Mouse (Mus musculus): ENCODE data around the gene Sdhaf2. TPM values are rescaled to one million over a fixed set of nuclear protein-coding genes. Genes with fewer than 3 reads are reported as not detected.

The Sdhaf2 gene
- polyA plus RNA-seq, 1 experiment from 2014 or later: 68.1 TPM

GRCm38 (mm10) chr19:10557001-10557400, 31.1 kb upstream of the Sdhaf2 start:
- DNase-seq (ENCODE audit: low spot score) (no peak), ATAC-seq (ENCODE audit: insufficient read depth, low FRiP score, low TSS enrichment) (no peak)
- 91% methylated on average over 2 of the region's 2 CpGs for WGBS
- H3K4me2 ChIP-seq (ENCODE audit: low read depth): no peak overlapping the region
- H3K27me3 ChIP-seq (ENCODE audit: control insufficient read depth, insufficient read depth, low read length): no peaks in the 10 kb centered on the region
- no peak overlapping the region for H3K4me3 ChIP-seq (ENCODE audit: low read depth, low read length)
- H3K4me1 ChIP-seq (ENCODE audit: control insufficient read depth, insufficient read depth, low read length): peaks cover 5% of the 10 kb centered on the region; the same call in 1 of the 2 replicates
- no peaks in the 10 kb centered on the region for H3K9me3 ChIP-seq (ENCODE audit: control insufficient read depth, low read length)
- no peaks in the 10 kb centered on the region for H3K36me3 ChIP-seq (ENCODE audit: control insufficient read depth, insufficient read depth, low read length)
- no peak overlapping the region for H3K27ac ChIP-seq (ENCODE audit: low read depth, low read length)
- no peak overlapping the region for H3K9ac ChIP-seq (ENCODE audit: low read length)

- Histone ChIP-seq H3K4me2 (ENCODE audit: low read depth) (peak within 1 kb of the TSS; percentile 63), H3K36me3 (ENCODE audit: control insufficient read depth, insufficient read depth, low read length) (peaks cover 3% of the 10 kb centered on the region; the same call in 1 of the 2 replicates), H3K27me3 (ENCODE audit: control insufficient read depth, insufficient read depth, low read length) (no peaks in the 10 kb centered on the region), H3K9ac (ENCODE audit: low read length) (peak within 1 kb of the TSS; percentile 58), H3K4me3 (ENCODE audit: low read depth, low read length) (peak within 1 kb of the TSS; percentile 59), H3K27ac (ENCODE audit: low read depth, low read length) (peak within 1 kb of the TSS; percentile 78), H3K9me3 (ENCODE audit: control insufficient read depth, low read length) (no peaks in the 10 kb centered on the region), H3K4me1 (ENCODE audit: control insufficient read depth, insufficient read depth, low read length) (peaks cover 5% of the 10 kb centered on the region; the same call in 1 of the 2 replicates)
- peak; percentile 86 for DNase-seq (ENCODE audit: low spot score)
- ATAC-seq (ENCODE audit: insufficient read depth, low FRiP score, low TSS enrichment): peak; percentile 98
- WGBS: 2% methylated on average over 41 of the region's 43 CpGs
These were observed 29.9 kb upstream of the Sdhaf2 start, which contains the start of gene Tmem216 for GRCm38 (mm10) chr19:10555624-10556510. TSS of gene Tmem216 (minus strand) at chr19:10556238.

GRCm38 (mm10) chr19:10539454-10539853, 13.5 kb upstream of the Sdhaf2 start:
- no peak for ATAC-seq (ENCODE audit: insufficient read depth, low FRiP score, low TSS enrichment)

GRCm38 (mm10) chr19:10530082-10530481, 4.1 kb upstream of the Sdhaf2 start:
- Histone ChIP-seq H3K4me2 (ENCODE audit: low read depth) (no peak overlapping the region), H3K4me3 (ENCODE audit: low read depth, low read length) (no peak overlapping the region), H3K27ac (ENCODE audit: low read depth, low read length) (no peak overlapping the region), H3K36me3 (ENCODE audit: control insufficient read depth, insufficient read depth, low read length) (peaks cover 10% of the 10 kb centered on the region), H3K4me1 (ENCODE audit: control insufficient read depth, insufficient read depth, low read length) (peaks cover 10% of the 10 kb centered on the region), H3K27me3 (ENCODE audit: control insufficient read depth, insufficient read depth, low read length) (no peaks in the 10 kb centered on the region), H3K9ac (ENCODE audit: low read length) (no peak overlapping the region), H3K9me3 (ENCODE audit: control insufficient read depth, low read length) (no peaks in the 10 kb centered on the region)
- ATAC-seq (ENCODE audit: insufficient read depth, low FRiP score, low TSS enrichment): no peak
- WGBS: 100% methylated on average over 1 of the region's 1 CpGs
- no peak for DNase-seq (ENCODE audit: low spot score)

More at GRCm38 (mm10) chr19:10539454-10539853, 13.5 kb upstream of the Sdhaf2 start:
- Histone ChIP-seq H3K27ac (ENCODE audit: low read depth, low read length) (no peak overlapping the region), H3K4me3 (ENCODE audit: low read depth, low read length) (no peak overlapping the region), H3K4me1 (ENCODE audit: control insufficient read depth, insufficient read depth, low read length) (no peaks in the 10 kb centered on the region), H3K4me2 (ENCODE audit: low read depth) (no peak overlapping the region), H3K36me3 (ENCODE audit: control insufficient read depth, insufficient read depth, low read length) (peaks cover 20% of the 10 kb centered on the region), H3K27me3 (ENCODE audit: control insufficient read depth, insufficient read depth, low read length) (no peaks in the 10 kb centered on the region), H3K9me3 (ENCODE audit: control insufficient read depth, low read length) (no peaks in the 10 kb centered on the region), H3K9ac (ENCODE audit: low read length) (no peak overlapping the region)
- WGBS: 94% methylated on average over 5 of the region's 5 CpGs
- DNase-seq (ENCODE audit: low spot score): no peak

- peak; percentile 92 for ATAC-seq (ENCODE audit: insufficient read depth, low FRiP score, low TSS enrichment)
- Histone ChIP-seq H3K4me3 (ENCODE audit: low read depth, low read length) (peak within 1 kb of the TSS; percentile 97), H3K9me3 (ENCODE audit: control insufficient read depth, low read length) (no peaks in the 10 kb centered on the region), H3K9ac (ENCODE audit: low read length) (peak within 1 kb of the TSS; percentile 98), H3K36me3 (ENCODE audit: control insufficient read depth, insufficient read depth, low read length) (peaks cover 2% of the 10 kb centered on the region), H3K27ac (ENCODE audit: low read depth, low read length) (peak within 1 kb of the TSS; percentile 97), H3K27me3 (ENCODE audit: control insufficient read depth, insufficient read depth, low read length) (no peaks in the 10 kb centered on the region), H3K4me2 (ENCODE audit: low read depth) (peak within 1 kb of the TSS; percentile 78), H3K4me1 (ENCODE audit: control insufficient read depth, insufficient read depth, low read length) (peaks cover 14% of the 10 kb centered on the region)
- under 1% methylated on average over 68 of the region's 93 CpGs for WGBS
- peak; percentile 94 for DNase-seq (ENCODE audit: low spot score)
These were observed 638 bp downstream of the Sdhaf2 start, which contains the start of gene Cpsf7 for GRCm38 (mm10) chr19:10525106-10525901. TSS of gene Cpsf7 (plus strand) at chr19:10525266.

GRCm38 (mm10) chr19:10524784-10525105, 1.2 kb downstream of the Sdhaf2 start:
- Histone ChIP-seq H3K27me3 (ENCODE audit: control insufficient read depth, insufficient read depth, low read length) (no peaks in the 10 kb centered on the region), H3K27ac (ENCODE audit: low read depth, low read length) (peak overlapping the region; percentile 97), H3K36me3 (ENCODE audit: control insufficient read depth, insufficient read depth, low read length) (peaks cover 2% of the 10 kb centered on the region), H3K9ac (ENCODE audit: low read length) (peak overlapping the region; percentile 98), H3K4me3 (ENCODE audit: low read depth, low read length) (peak overlapping the region; percentile 97), H3K4me1 (ENCODE audit: control insufficient read depth, insufficient read depth, low read length) (peaks cover 14% of the 10 kb centered on the region), H3K4me2 (ENCODE audit: low read depth) (peak overlapping the region; percentile 78), H3K9me3 (ENCODE audit: control insufficient read depth, low read length) (no peaks in the 10 kb centered on the region)
- no peak; the same call in 1 of the 2 replicates for ATAC-seq (ENCODE audit: insufficient read depth, low FRiP score, low TSS enrichment)
- DNase-seq (ENCODE audit: low spot score): no peak
- WGBS: under 1% methylated on average over 19 of the region's 19 CpGs

- H3K4me2 ChIP-seq (ENCODE audit: low read depth): peak overlapping the region; percentile 6; the same call in 1 of the 2 replicates
- DNase-seq (ENCODE audit: low spot score): no peak
These were observed 2.4 kb downstream of the Sdhaf2 start for GRCm38 (mm10) chr19:10523483-10524080.

GRCm38 (mm10) chr19:10521926-10522325, 4.0 kb downstream of the Sdhaf2 start:
- DNase-seq (ENCODE audit: low spot score): no peak
- H3K4me2 ChIP-seq (ENCODE audit: low read depth): no peak overlapping the region
- no peak overlapping the region for H3K9ac ChIP-seq (ENCODE audit: low read length)
- 73% methylated on average over 1 of the region's 1 CpGs for WGBS
- no peak overlapping the region for H3K4me3 ChIP-seq (ENCODE audit: low read depth, low read length)
- no peak overlapping the region for H3K27ac ChIP-seq (ENCODE audit: low read depth, low read length)
- no peaks in the 10 kb centered on the region for H3K9me3 ChIP-seq (ENCODE audit: control insufficient read depth, low read length)
- no peaks in the 10 kb centered on the region for H3K27me3 ChIP-seq (ENCODE audit: control insufficient read depth, insufficient read depth, low read length)
- H3K4me1 ChIP-seq (ENCODE audit: control insufficient read depth, insufficient read depth, low read length): peaks cover 13% of the 10 kb centered on the region
- ATAC-seq (ENCODE audit: insufficient read depth, low FRiP score, low TSS enrichment): no peak
- no peaks in the 10 kb centered on the region; the same call in 1 of the 2 replicates for H3K36me3 ChIP-seq (ENCODE audit: control insufficient read depth, insufficient read depth, low read length)

More at GRCm38 (mm10) chr19:10523483-10524080, 2.4 kb downstream of the Sdhaf2 start:
- Histone ChIP-seq H3K27me3 (ENCODE audit: control insufficient read depth, insufficient read depth, low read length) (no peaks in the 10 kb centered on the region), H3K9me3 (ENCODE audit: control insufficient read depth, low read length) (no peaks in the 10 kb centered on the region), H3K27ac (ENCODE audit: low read depth, low read length) (no peak overlapping the region), H3K4me3 (ENCODE audit: low read depth, low read length) (no peak overlapping the region; the same call in 1 of the 2 replicates), H3K9ac (ENCODE audit: low read length) (no peak overlapping the region), H3K36me3 (ENCODE audit: control insufficient read depth, insufficient read depth, low read length) (peaks cover 2% of the 10 kb centered on the region), H3K4me1 (ENCODE audit: control insufficient read depth, insufficient read depth, low read length) (peaks cover 14% of the 10 kb centered on the region)
- no peak for ATAC-seq (ENCODE audit: insufficient read depth, low FRiP score, low TSS enrichment)
- 88% methylated on average over 5 of the region's 5 CpGs for WGBS
